Mouse (Mus musculus) hindbrain, embryonic 14.5 days (tissue): Measurements from ENCODE around the gene Mboat7. TPM values are rescaled to one million over a fixed set of nuclear protein-coding genes. Genes with fewer than 3 reads are reported as not detected.
"Not testable (repeated sequence)": the region's sequence is repeated elsewhere in the genome, so short reads cannot be mapped to it uniquely, and the experiment has no call there.

ENCODE experiments used
- ATAC-seq: fragments of 200-750 bp; cut with Nextera tagmentation; 2 replicates; pipeline ENCODE4 v1.8.0; 2017; ENCODE audit warnings: moderate number of reproducible peaks, mild to moderate bottlenecking, moderate TSS enrichment, moderate library complexity; ENCODE audit not compliant: low FRiP score
- DNase-seq: peaks from one replicate; pipeline ENCODE4 v3.0.0-alpha.2; 2015; ENCODE audit warnings: low spot score
- H3K27ac ChIP-seq: fragments of 300-500 bp; sonication (generic); 2 replicates; pipeline ENCODE4 v1.5.1; 2014; ENCODE audit warnings: mild to moderate bottlenecking, moderate library complexity
- H3K27me3 ChIP-seq: fragments of 300-500 bp; sonication (generic); 2 replicates; pipeline ENCODE4 v1.6.1; 2014; ENCODE audit warnings: mild to moderate bottlenecking, low read length, mixed read lengths; ENCODE audit not compliant: control insufficient read depth, insufficient read depth
- H3K36me3 ChIP-seq: fragments of 300-500 bp; sonication (generic); replicated peaks from 2 replicates; pipeline ENCODE4 v1.6.1; 2014; ENCODE audit not compliant: control insufficient read depth, insufficient read depth
- H3K4me1 ChIP-seq: fragments of 300-500 bp; sonication (generic); replicated peaks from 2 replicates; pipeline ENCODE4 v1.6.1; 2014; ENCODE audit warnings: antibody characterized with exemption, low read length, mixed read lengths; ENCODE audit not compliant: control insufficient read depth, insufficient read depth
- H3K4me2 ChIP-seq: fragments of 300-500 bp; sonication (generic); replicated peaks from 2 replicates; pipeline ENCODE4 v1.6.1; 2014; ENCODE audit warnings: mild to moderate bottlenecking, moderate library complexity
- H3K4me3 ChIP-seq: fragments of 300-500 bp; sonication (generic); replicated peaks from 2 replicates; pipeline ENCODE4 v1.5.1; 2014; ENCODE audit warnings: mild to moderate bottlenecking, low read length
- H3K9ac ChIP-seq: fragments of 300-500 bp; sonication (generic); 2 replicates; pipeline ENCODE4 v1.6.1; 2014
- H3K9me3 ChIP-seq: fragments of 300-500 bp; sonication (generic); 2 replicates; pipeline ENCODE4 v1.6.1; 2016; ENCODE audit warnings: low read length; ENCODE audit not compliant: control insufficient read depth
- WGBS: fragments of 180-500 bp; shearing (Covaris S2); extraction: QIAGEN DNeasy Blood & Tissue Kit; methylation state at CpG from one replicate; pipeline ENCODE4 v1.1.7; 2014; 5-methylcytosine and 5-hydroxymethylcytosine counted together
- polyA plus RNA-seq: library from polyadenylated mRNA; unstranded; fragments of >200 nt; fragmentation: Nextera tagmentation; extraction: Ambion mirVana; gene quantifications from 2 replicates; pipeline ENCODE4 v1.2.1, GENCODE M21; 2014

Mboat7 gene
- polyA plus RNA-seq, 1 experiment from 2014 or later: 80.4 TPM

- 28% methylated on average over 7 of the region's 7 CpGs for WGBS
- Histone ChIP-seq H3K4me2 (no peak overlapping the region), H3K9ac (no peak overlapping the region), H3K4me1 (peaks cover 30% of the 10 kb centered on the region), H3K27ac (no peak overlapping the region), H3K4me3 (no peak overlapping the region), H3K36me3 (peaks cover 39% of the 10 kb centered on the region), H3K9me3 (no peaks in the 10 kb centered on the region), H3K27me3 (no peaks in the 10 kb centered on the region)
- no peak for ATAC-seq
- DNase-seq: no peak
These were observed 14.5 kb upstream of the Mboat7 start for GRCm38 (mm10) chr7:3707568-3708413.

GRCm38 (mm10) chr7:3707027-3707426 lies 13.7 kb upstream of the Mboat7 start:
- Histone ChIP-seq H3K9ac (peak overlapping the region; percentile 44), H3K4me1 (peaks cover 30% of the 10 kb centered on the region), H3K27me3 (no peaks in the 10 kb centered on the region), H3K4me2 (peak overlapping the region; percentile 98; the same call in 1 of the 2 replicates), H3K36me3 (peaks cover 39% of the 10 kb centered on the region), H3K27ac (no peak overlapping the region), H3K9me3 (no peaks in the 10 kb centered on the region), H3K4me3 (no peak overlapping the region)
- no peak for DNase-seq
- no peak for ATAC-seq
- 70% methylated on average over 4 of the region's 4 CpGs for WGBS

GRCm38 (mm10) chr7:3706343-3706934 lies 13.1 kb upstream of the Mboat7 start:
- Histone ChIP-seq H3K27me3 (no peaks in the 10 kb centered on the region), H3K4me2 (peak overlapping the region; percentile 98), H3K27ac (no peak overlapping the region), H3K9ac (peak overlapping the region; percentile 78), H3K4me3 (peak overlapping the region; percentile 74), H3K36me3 (peaks cover 40% of the 10 kb centered on the region), H3K4me1 (peaks cover 30% of the 10 kb centered on the region), H3K9me3 (no peaks in the 10 kb centered on the region)
- 55% methylated on average over 11 of the region's 11 CpGs for WGBS
- ATAC-seq (no peak), DNase-seq (no peak)

GRCm38 (mm10) chr7:3705911-3706310 lies 12.6 kb upstream of the Mboat7 start:
- ATAC-seq: no peak
- Histone ChIP-seq H3K27ac (no peak overlapping the region), H3K4me1 (peaks cover 30% of the 10 kb centered on the region), H3K4me3 (peak overlapping the region; percentile 74), H3K9ac (peak overlapping the region; percentile 78), H3K9me3 (no peaks in the 10 kb centered on the region), H3K27me3 (no peaks in the 10 kb centered on the region), H3K36me3 (peaks cover 45% of the 10 kb centered on the region), H3K4me2 (peak overlapping the region; percentile 98)
- DNase-seq: no peak
- WGBS: 45% methylated on average over 6 of the region's 6 CpGs

- not testable (repeated sequence) for ATAC-seq, DNase-seq, H3K9me3 ChIP-seq, H3K27me3 ChIP-seq, H3K27ac ChIP-seq
- H3K9ac ChIP-seq: peak overlapping the region; percentile 78
- WGBS: 1% methylated on average over 6 of the region's 7 CpGs
- peaks cover 49% of the 10 kb centered on the region for H3K36me3 ChIP-seq
- peak overlapping the region; percentile 74 for H3K4me3 ChIP-seq
- peak overlapping the region; percentile 98 for H3K4me2 ChIP-seq
- peaks cover 30% of the 10 kb centered on the region for H3K4me1 ChIP-seq
These were observed 12.1 kb upstream of the Mboat7 start for GRCm38 (mm10) chr7:3705461-3705860.

- Histone ChIP-seq H3K27me3 (no peaks in the 10 kb centered on the region), H3K27ac (peak overlapping the region; percentile 93), H3K4me2 (peak overlapping the region; percentile 98), H3K36me3 (peaks cover 57% of the 10 kb centered on the region), H3K4me3 (peak overlapping the region; percentile 74), H3K9ac (peak overlapping the region; percentile 78), H3K9me3 (no peaks in the 10 kb centered on the region), H3K4me1 (peaks cover 30% of the 10 kb centered on the region)
- ATAC-seq (peak; percentile 41), DNase-seq (no peak)
- 1% methylated on average over 20 of the region's 20 CpGs for WGBS
These were observed 11.2 kb upstream of the Mboat7 start for GRCm38 (mm10) chr7:3704475-3704874.

GRCm38 (mm10) chr7:3703879-3704441 lies 10.6 kb upstream of the Mboat7 start, which contains the start of gene Rps9:
Rps9 (plus strand) TSS chr7:3703993.
- peak within 1 kb of the TSS; percentile 78 for H3K9ac ChIP-seq
- peak within 1 kb of the TSS; percentile 93 for H3K27ac ChIP-seq
- peaks cover 60% of the 10 kb centered on the region for H3K36me3 ChIP-seq
- DNase-seq (peak; percentile 99), ATAC-seq (peak; percentile 96)
- peak within 1 kb of the TSS; percentile 98 for H3K4me2 ChIP-seq
- WGBS: under 1% methylated on average over 42 of the region's 42 CpGs
- peaks cover 30% of the 10 kb centered on the region for H3K4me1 ChIP-seq
- H3K9me3 ChIP-seq: no peaks in the 10 kb centered on the region
- peak within 1 kb of the TSS; percentile 74 for H3K4me3 ChIP-seq
- H3K27me3 ChIP-seq: no peaks in the 10 kb centered on the region

- H3K4me1 ChIP-seq: peaks cover 30% of the 10 kb centered on the region
- WGBS: 24% methylated on average over 6 of the region's 6 CpGs
These were observed 10.0 kb upstream of the Mboat7 start for GRCm38 (mm10) chr7:3703148-3703878.

More at GRCm38 (mm10) chr7:3703148-3703878, 10.0 kb upstream of the Mboat7 start:
- DNase-seq: no peak
- Histone ChIP-seq H3K27ac (peak overlapping the region; percentile 93), H3K27me3 (no peaks in the 10 kb centered on the region), H3K4me3 (peak overlapping the region; percentile 74), H3K9me3 (no peaks in the 10 kb centered on the region), H3K9ac (peak overlapping the region; percentile 78), H3K36me3 (peaks cover 62% of the 10 kb centered on the region), H3K4me2 (peak overlapping the region; percentile 98)
- ATAC-seq: peak; percentile 51
